Mouse (Mus musculus): ENCODE data around the gene Trmt44. TPM values are rescaled to one million over a fixed set of nuclear protein-coding genes. Genes with fewer than 3 reads are reported as not detected.

Trmt44 gene
- total and polyA plus RNA-seq, 3 experiments, result 6.5 to 7.9 (median 7.5) TPM

DNA sequence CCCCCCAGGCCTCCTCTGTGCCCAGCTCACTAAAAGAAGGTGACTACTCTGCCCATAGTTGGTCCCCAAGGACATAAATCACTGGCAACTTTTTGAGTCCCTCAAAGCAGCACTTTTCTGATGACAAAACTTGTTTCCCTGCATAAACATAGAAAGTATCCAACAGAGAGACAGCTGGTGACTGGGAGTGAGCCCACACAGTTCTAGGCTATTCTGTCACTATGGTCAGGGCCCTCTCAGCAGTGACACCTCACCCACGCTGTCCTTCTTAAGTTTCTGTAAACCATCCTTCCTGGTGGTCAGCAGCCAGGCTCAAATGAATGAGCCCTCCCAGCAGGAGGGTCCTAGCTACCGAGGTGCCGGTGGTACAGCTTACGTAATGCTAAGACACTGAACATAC lies 8.2 kb downstream of the Trmt44 start:
- Histone ChIP-seq H3K79me2 (replicated peaks; ENCODE audit: control insufficient read depth, extremely low read depth, insufficient read depth, poor library complexity, severe bottlenecking) (no peaks in the 10 kb centered on the region), H3K27ac (ENCODE audit: insufficient read depth, low read depth) (no peak overlapping the region), H3K4me3 (replicated peaks in 1 of 3; ENCODE audit: low read depth in 2 of 3, low read length in 2 of 3, poor library complexity in 1 of 3) (no peak overlapping the region), H3K9ac (ENCODE audit: insufficient read depth, low read depth) (no peak overlapping the region), H3K4me1 (ENCODE audit: control insufficient read depth in 1 of 2, insufficient read depth in 2 of 2) (no peaks in the 10 kb centered on the region), H3K36me3 (replicated peaks in 1 of 2; ENCODE audit: control insufficient read depth in 1 of 2, insufficient read depth in 1 of 2, low read length in 1 of 2) (peaks cover 85 to 98% of the 10 kb centered on the region in 2 experiments), H3K9me3 (replicated peaks; ENCODE audit: low read length) (no peaks in the 10 kb centered on the region), H3K4me2 (ENCODE audit: insufficient read depth, low read depth, poor library complexity, severe bottlenecking) (no peak overlapping the region), H3K27me3 (replicated peaks) (no peaks in the 10 kb centered on the region)
- no peak for DNase-seq (ENCODE audit: extremely low read depth)
- in situ Hi-C loops (cut with MboI; ENCODE audit: low pct_ligation_motif_present, low pct_unique_long_range_greater_than_20kb, low sequenced_read_pairs), result no loop called here
- dilution Hi-C loops (cut with MboI; ENCODE audit: extremely low pct_ligation_motif_present, extremely low pct_unique_long_range_greater_than_20kb, low sequenced_read_pairs), result no loop called here
- TF ChIP-seq UBTF (IDR thresholded peaks at IDR 0.05; ENCODE audit: low read depth, low read length), result no peak
- no peak for TF ChIP-seq ETS1 (conservative IDR thresholded peaks at IDR 0.05; ENCODE audit: low read depth, low read length)
- no peak for TF ChIP-seq MEF2A (IDR thresholded peaks at IDR 0.05; ENCODE audit: borderline replicate concordance, low read depth, low read length)
- no peak for TF ChIP-seq E2F4 (IDR thresholded peaks at IDR 0.05; ENCODE audit: insufficient replicate concordance, low read depth, low read length)
- no peak for TF ChIP-seq JUN (IDR thresholded peaks at IDR 0.05; ENCODE audit: insufficient read depth, low read depth, low read length)
- TF ChIP-seq USF1 (IDR thresholded peaks at IDR 0.05; ENCODE audit: low read depth, low read length), result no peak
- no peak for TF ChIP-seq RCOR1 (conservative IDR thresholded peaks at IDR 0.05; ENCODE audit: low read depth, low read length)
- no peak for TF ChIP-seq ZC3H11A (IDR thresholded peaks at IDR 0.05; ENCODE audit: low read depth, low read length)
- no peak for TF ChIP-seq ZKSCAN1 (IDR thresholded peaks at IDR 0.05; ENCODE audit: borderline replicate concordance, low read depth, low read length)
- TF ChIP-seq ZMIZ1 (IDR thresholded peaks at IDR 0.05; ENCODE audit: low read depth, low read length), result no peak
- TF ChIP-seq BHLHE40 (IDR thresholded peaks at IDR 0.05; ENCODE audit: low read depth, low read length), result no peak
- TF ChIP-seq CHD1 (IDR thresholded peaks at IDR 0.05; ENCODE audit: low read depth, low read length), result no peak
- no peak for TF ChIP-seq TBP (conservative IDR thresholded peaks at IDR 0.05; ENCODE audit: low read depth, low read length)
- TF ChIP-seq EP300 (IDR thresholded peaks at IDR 0.05; ENCODE audit: low read length), result no peak
- no peak for TF ChIP-seq CTCF (conservative IDR thresholded peaks at IDR 0.05 in 1 of 2, IDR thresholded peaks at IDR 0.05 in 1 of 2; ENCODE audit: low read depth in 2 of 2, low read length in 2 of 2)
- TF ChIP-seq MAZ (IDR thresholded peaks at IDR 0.05; ENCODE audit: low read depth, low read length), result no peak
- no peak for TF ChIP-seq SMC3 (IDR thresholded peaks at IDR 0.05; ENCODE audit: low read depth, low read length)
- no peak for TF ChIP-seq NRF1 (IDR thresholded peaks at IDR 0.05; ENCODE audit: low read depth, low read length)

- Histone ChIP-seq H3K9ac (ENCODE audit: insufficient read depth, low read depth) (no peak overlapping the region), H3K4me2 (ENCODE audit: insufficient read depth, low read depth, poor library complexity, severe bottlenecking) (no peak overlapping the region), H3K79me2 (replicated peaks; ENCODE audit: control insufficient read depth, extremely low read depth, insufficient read depth, poor library complexity, severe bottlenecking) (no peaks in the 10 kb centered on the region), H3K9me3 (replicated peaks; ENCODE audit: low read length) (no peaks in the 10 kb centered on the region), H3K4me1 (ENCODE audit: control insufficient read depth in 1 of 2, insufficient read depth in 2 of 2) (no peaks in the 10 kb centered on the region), H3K27me3 (replicated peaks) (no peaks in the 10 kb centered on the region), H3K36me3 (replicated peaks in 1 of 2; ENCODE audit: control insufficient read depth in 1 of 2, insufficient read depth in 1 of 2, low read length in 1 of 2) (peaks cover 87 to 97% of the 10 kb centered on the region in 2 experiments), H3K27ac (ENCODE audit: insufficient read depth, low read depth) (no peak overlapping the region), H3K4me3 (replicated peaks in 1 of 3; ENCODE audit: low read depth in 2 of 3, low read length in 2 of 3, poor library complexity in 1 of 3) (no peak overlapping the region)
- no peak for DNase-seq (ENCODE audit: extremely low read depth)
- TF ChIP-seq MAFK (IDR thresholded peaks at IDR 0.05; ENCODE audit: insufficient replicate concordance, low read length), result no peak
- no peak for TF ChIP-seq ZKSCAN1 (IDR thresholded peaks at IDR 0.05; ENCODE audit: borderline replicate concordance, low read depth, low read length)
- TF ChIP-seq ETS1 (conservative IDR thresholded peaks at IDR 0.05; ENCODE audit: low read depth, low read length), result no peak
- no peak for TF ChIP-seq ELF1 (IDR thresholded peaks at IDR 0.05; ENCODE audit: low read depth, low read length)
- no peak for TF ChIP-seq PAX5 (IDR thresholded peaks at IDR 0.05; ENCODE audit: low read length)
- no peak for TF ChIP-seq CTCF (conservative IDR thresholded peaks at IDR 0.05 in 1 of 2, IDR thresholded peaks at IDR 0.05 in 1 of 2; ENCODE audit: low read depth in 2 of 2, low read length in 2 of 2)
- no peak for TF ChIP-seq KAT2A (IDR thresholded peaks at IDR 0.05; ENCODE audit: insufficient replicate concordance, low read length)
- no peak for TF ChIP-seq ZMIZ1 (IDR thresholded peaks at IDR 0.05; ENCODE audit: low read depth, low read length)
- TF ChIP-seq MEF2A (IDR thresholded peaks at IDR 0.05; ENCODE audit: borderline replicate concordance, low read depth, low read length), result no peak
- TF ChIP-seq BHLHE40 (IDR thresholded peaks at IDR 0.05; ENCODE audit: low read depth, low read length), result no peak
- TF ChIP-seq JUN (IDR thresholded peaks at IDR 0.05; ENCODE audit: insufficient read depth, low read depth, low read length), result no peak
- dilution Hi-C loops (cut with MboI; ENCODE audit: extremely low pct_ligation_motif_present, extremely low pct_unique_long_range_greater_than_20kb, low sequenced_read_pairs), result no loop called here
- in situ Hi-C loops (cut with MboI; ENCODE audit: low pct_ligation_motif_present, low pct_unique_long_range_greater_than_20kb, low sequenced_read_pairs), result no loop called here
These were observed 9.7 kb downstream of the Trmt44 start for GRCm38 (mm10) chr5:35565217-35565616.
